Mouse (Mus musculus): ENCODE measurements around the gene Cd59b.
"Not testable (repeated sequence)": the region's sequence is repeated elsewhere in the genome, so short reads cannot be mapped to it uniquely, and the experiment has no call there.

Gene Cd59b

GRCm38 (mm10) chr2:104064152-104064551 is 5.5 kb upstream of the Cd59b start:
- DNase-seq (ENCODE audit: extremely low spot score, low read depth, low spot score): no peak

- not testable (repeated sequence) for DNase-seq (ENCODE audit: extremely low spot score, low read depth, low spot score)
Measured at GRCm38 (mm10) chr2:104065526-104065925, 4.1 kb upstream of the Cd59b start, which contains the start of gene Gm10912. Gene Gm10912 (plus strand): TSS chr2:104065826.

- not testable (repeated sequence) for DNase-seq (ENCODE audit: extremely low spot score, low read depth, low spot score)
Measured at GRCm38 (mm10) chr2:104068450-104068849, 1.2 kb upstream of the Cd59b start, which contains the start of gene Gm10799. Gene Gm10799 (minus strand): TSS chr2:104068550.

GRCm38 (mm10) chr2:104078285-104078684 is 8.6 kb downstream of the Cd59b start:
- not testable (repeated sequence) for DNase-seq (ENCODE audit: extremely low spot score, low read depth, low spot score)

GRCm38 (mm10) chr2:104081436-104082050 is 11.9 kb downstream of the Cd59b start:
- DNase-seq (ENCODE audit: extremely low spot score, low read depth, low spot score): not testable (repeated sequence)

- DNase-seq (ENCODE audit: extremely low spot score, low read depth, low spot score): no peak
Measured at GRCm38 (mm10) chr2:104082474-104082873, 12.8 kb downstream of the Cd59b start.

- DNase-seq (ENCODE audit: extremely low spot score, low read depth, low spot score): not testable (repeated sequence)
Measured at GRCm38 (mm10) chr2:104084027-104084426, 14.4 kb downstream of the Cd59b start.

GRCm38 (mm10) chr2:104087562-104087961 is 17.9 kb downstream of the Cd59b start:
- not testable (repeated sequence) for DNase-seq (ENCODE audit: extremely low spot score, low read depth, low spot score)

GRCm38 (mm10) chr2:104093305-104093704 is 23.7 kb downstream of the Cd59b start:
- DNase-seq (ENCODE audit: extremely low spot score, low read depth, low spot score): no peak

- no peak for DNase-seq (ENCODE audit: extremely low spot score, low read depth, low spot score)
Measured at GRCm38 (mm10) chr2:104095741-104096213, 26.1 kb downstream of the Cd59b start, which contains the start of gene Cd59a. Gene Cd59a (plus strand): TSS chr2:104095801.

GRCm38 (mm10) chr2:104096256-104096655 is 26.6 kb downstream of the Cd59b start:
- no peak for DNase-seq (ENCODE audit: extremely low spot score, low read depth, low spot score)

GRCm38 (mm10) chr2:104096796-104097195 is 27.1 kb downstream of the Cd59b start:
- not testable (repeated sequence) for DNase-seq (ENCODE audit: extremely low spot score, low read depth, low spot score)

- DNase-seq (ENCODE audit: extremely low spot score, low read depth, low spot score): not testable (repeated sequence)
Measured at GRCm38 (mm10) chr2:104097396-104097795, 27.7 kb downstream of the Cd59b start.

GRCm38 (mm10) chr2:104098529-104099230 is 29.0 kb downstream of the Cd59b start:
- DNase-seq (ENCODE audit: extremely low spot score, low read depth, low spot score): no peak

GRCm38 (mm10) chr2:104099231-104099585 is 29.6 kb downstream of the Cd59b start:
- no peak for DNase-seq (ENCODE audit: extremely low spot score, low read depth, low spot score)

GRCm38 (mm10) chr2:104099946-104100345 is 30.3 kb downstream of the Cd59b start:
- DNase-seq (ENCODE audit: extremely low spot score, low read depth, low spot score): no peak

GRCm38 (mm10) chr2:104104800-104105199 is 35.2 kb downstream of the Cd59b start:
- DNase-seq (ENCODE audit: extremely low spot score, low read depth, low spot score): no peak

GRCm38 (mm10) chr2:104109021-104109420 is 39.4 kb downstream of the Cd59b start:
- DNase-seq (ENCODE audit: extremely low spot score, low read depth, low spot score): not testable (repeated sequence)

- DNase-seq (ENCODE audit: extremely low spot score, low read depth, low spot score): no peak
Measured at GRCm38 (mm10) chr2:104109528-104109927, 39.9 kb downstream of the Cd59b start.

- DNase-seq (ENCODE audit: extremely low spot score, low read depth, low spot score): no peak
Measured at GRCm38 (mm10) chr2:104110031-104110430, 40.4 kb downstream of the Cd59b start.

- not testable (repeated sequence) for DNase-seq (ENCODE audit: extremely low spot score, low read depth, low spot score)
Measured at GRCm38 (mm10) chr2:104111170-104111797, 41.6 kb downstream of the Cd59b start.

GRCm38 (mm10) chr2:104113563-104113962 is 43.9 kb downstream of the Cd59b start:
- not testable (repeated sequence) for DNase-seq (ENCODE audit: extremely low spot score, low read depth, low spot score)
